ENCODE assay signal across 20 mouse cellular contexts in genomic region chr1:84321327-84321726, GRCm38 (mm10). TPM values are rescaled to one million over a fixed set of nuclear protein-coding genes. Genes with fewer than 3 reads are reported as not detected.
DNase-seq lines count a peak whose midpoint lies in the region; ATAC-seq and TF ChIP-seq lines count a peak whose summit lies in the region.
"Had no signal": no experiment of that assay in that cellular context is flagged by ENCODE, and none has a peak within 500 bp of the region (broad histone marks: within the 10 kb centered on the region; RNA-seq: fewer than 3 reads in every experiment).

No protein-coding gene starts in this region.

- H3K36me3 ChIP-seq in heart, embryonic 12.5 days, result no peaks in the 10 kb centered on the region
- H3K36me3 ChIP-seq: G1E; heart, embryonic 15.5 days; limb, embryonic 13.5 days; liver, embryonic 13.5 days had no signal

- no peak for ATAC-seq in heart, embryonic 12.5 days (ENCODE audit: insufficient number of reproducible peaks, low FRiP score)
- ATAC-seq: forebrain, embryonic 13.5 days had no signal

- H3K27ac ChIP-seq in heart, embryonic 12.5 days (ENCODE audit: poor library complexity, severe bottlenecking), result no peak overlapping the region
- H3K27ac ChIP-seq: forebrain, embryonic 13.5 days; heart, embryonic 15.5 days; limb, embryonic 13.5 days; liver, embryonic 13.5 days had no signal

- no peaks in the 10 kb centered on the region for H3K4me1 ChIP-seq in heart, embryonic 12.5 days (replicated peaks)
- H3K4me1 ChIP-seq: heart, embryonic 15.5 days; liver, embryonic 13.5 days had no signal

- no peak for TF ChIP-seq CTCF in brain, embryonic 14.5 days (IDR thresholded peaks at IDR 0.05; ENCODE audit: borderline replicate concordance, extremely low read depth, insufficient read depth, insufficient read length)

- H3K27me3 ChIP-seq in heart, embryonic 12.5 days (replicated peaks), result no peaks in the 10 kb centered on the region
- H3K27me3 ChIP-seq: forebrain, embryonic 13.5 days; heart, embryonic 15.5 days; limb, embryonic 13.5 days; liver, embryonic 13.5 days had no signal

- H3K4me3 ChIP-seq in heart, embryonic 12.5 days, result no peak overlapping the region
- H3K4me3 ChIP-seq: forebrain, embryonic 13.5 days; heart, embryonic 15.5 days; limb, embryonic 13.5 days; liver, embryonic 13.5 days had no signal

- WGBS in heart, embryonic 12.5 days, result 70% methylated on average over 4 of the region's 4 CpGs

- no peaks in the 10 kb centered on the region for H3K9me3 ChIP-seq in heart, embryonic 12.5 days (replicated peaks)
- H3K9me3 ChIP-seq: forebrain, embryonic 13.5 days; heart, embryonic 15.5 days; limb, embryonic 13.5 days; liver, embryonic 13.5 days had no signal

- no peak for TF ChIP-seq POLR2A in brain, embryonic 14.5 days (IDR thresholded peaks at IDR 0.05; ENCODE audit: borderline replicate concordance, extremely low read depth, insufficient read depth, insufficient read length, poor library complexity, severe bottlenecking)

- peak; percentile 17 for DNase-seq in cerebellum, adult 8-10 months
- DNase-seq in cerebellum, adult 11 months, result no peak
- DNase-seq in heart, adult 9 months (ENCODE audit: low spot score in 2 of 2), result peak; percentile 21 to 33
- DNase-seq in brain, embryonic 14.5 days (ENCODE audit: low read depth), result peak; percentile 9
- peak; percentile 61 for DNase-seq in skeletal muscle tissue, adult 2 months (ENCODE audit: low read depth, low spot score)
- DNase-seq in adrenal gland, postnatal 10 days, result no peak
- DNase-seq: heart, adult 11 months; kidney, adult 18-20 months; kidney, postnatal 25 days; liver, embryonic 13.5 days; lung, embryonic 14.5 days; lung, postnatal 36 days; retina, postnatal 1 day; thymus, postnatal 25 days had no signal

- no peak overlapping the region for H3K9ac ChIP-seq in heart, embryonic 12.5 days
- H3K9ac ChIP-seq: forebrain, embryonic 13.5 days; heart, embryonic 15.5 days; limb, embryonic 13.5 days; liver, embryonic 13.5 days; lung, embryonic 14.5 days had no signal

- no peak overlapping the region for H3K4me2 ChIP-seq in heart, embryonic 12.5 days
- H3K4me2 ChIP-seq: forebrain, embryonic 13.5 days; heart, embryonic 15.5 days; limb, embryonic 13.5 days; liver, embryonic 13.5 days; lung, embryonic 14.5 days; midbrain, embryonic 11.5 days had no signal

RNA-seq across cellular contexts. Expression of gene Pid1, which starts 42.7 kb away (rescaled TPM):
- 7.6 and 8.5 TPM in 2 replicates for polyA plus RNA-seq in heart, embryonic 12.5 days (2016; fragmentation: Nextera tagmentation; extraction: Ambion mirVana)
- 24.7 and 49.9 TPM in 2 replicates for polyA plus RNA-seq in brain, embryonic 14.5 days (2012; rRNA removed)
- 10 to 100 TPM; 24.9 to 26.4 TPM for total RNA-seq in adrenal gland, postnatal 10 days (2021)
- polyA plus RNA-seq: G1E had no signal

Comparison
In these comparisons a context has a peak if more than half of its experiments do, and no peak if none do; other contexts are left out.
1. DNase-seq: peak in cerebellum, adult 8-10 months (single experiment), heart, adult 9 months (2 of 2), brain, embryonic 14.5 days (single experiment) and skeletal muscle tissue, adult 2 months (single experiment); none in cerebellum, adult 11 months (single experiment) and adrenal gland, postnatal 10 days (single experiment).